Mouse (Mus musculus) erythroblast, embryonic 14.5 days (primary cell): ENCODE data around the gene Arhgef2.

Source experiments
- GATA1 ChIP-seq: IDR thresholded peaks from 2 replicates; pipeline ENCODE4 v1.6.1; 2012; ENCODE audit warnings: low read length, inconsistent platforms, mixed read lengths
- TAL1 ChIP-seq: IDR thresholded peaks from 3 replicates; pipeline ENCODE4 v1.6.1; 2012; ENCODE audit warnings: low read length, inconsistent platforms, mixed read lengths

GRCm38 (mm10) chr3:88623346-88624135, 17.8 kb downstream of the Arhgef2 start:
- TF ChIP-seq TAL1 (no peak), GATA1 (no peak)
